Mouse (Mus musculus) neural tube, embryonic 13.5 days (tissue): ENCODE data around the gene Gm20403. TPM values are rescaled to one million over a fixed set of nuclear protein-coding genes. Genes with fewer than 3 reads are reported as not detected.
"Not testable (repeated sequence)": the region's sequence is repeated elsewhere in the genome, so short reads cannot be mapped to it uniquely, and the experiment has no call there.

Experiments used
- ATAC-seq: fragments of 200-750 bp; cut with Nextera tagmentation; 2 replicates; pipeline ENCODE4 v1.8.0; 2017; ENCODE audit warnings: low read depth, mild to moderate bottlenecking, moderate TSS enrichment, moderate library complexity
- H3K27ac ChIP-seq: fragments of 300-500 bp; sonication (generic); replicated peaks from 2 replicates; pipeline ENCODE4 v1.5.1; 2015; ENCODE audit warnings: moderate library complexity, mild to moderate bottlenecking, inconsistent platforms
- H3K27me3 ChIP-seq: fragments of 300-500 bp; sonication (generic); 2 replicates; pipeline ENCODE4 v1.6.1; 2015; ENCODE audit warnings: mild to moderate bottlenecking, inconsistent platforms
- H3K36me3 ChIP-seq: fragments of 300-500 bp; sonication (generic); 2 replicates; pipeline ENCODE4 v1.6.1; 2015; ENCODE audit warnings: mild to moderate bottlenecking, inconsistent platforms
- H3K4me1 ChIP-seq: fragments of 300-500 bp; sonication (generic); replicated peaks from 2 replicates; pipeline ENCODE4 v1.6.1; 2015; ENCODE audit warnings: inconsistent platforms
- H3K4me2 ChIP-seq: fragments of 300-500 bp; sonication (generic); 2 replicates; pipeline ENCODE4 v1.6.1; 2015; ENCODE audit warnings: inconsistent platforms, mild to moderate bottlenecking, moderate library complexity
- H3K4me3 ChIP-seq: fragments of 300-500 bp; sonication (generic); 2 replicates; pipeline ENCODE4 v1.5.1; 2015; ENCODE audit warnings: mild to moderate bottlenecking, inconsistent platforms
- H3K9ac ChIP-seq: fragments of 300-500 bp; sonication (generic); 2 replicates; pipeline ENCODE4 v1.6.1; 2015; ENCODE audit warnings: moderate library complexity, mild to moderate bottlenecking, inconsistent platforms
- H3K9me3 ChIP-seq: fragments of 300-500 bp; sonication (generic); 2 replicates; pipeline ENCODE4 v1.6.1; 2016; ENCODE audit warnings: inconsistent platforms
- WGBS: fragments of 180-500 bp; shearing (Covaris S2); methylation state at CpG from one replicate; pipeline ENCODE4 v1.1.7; 2015; 5-methylcytosine and 5-hydroxymethylcytosine counted together
- polyA plus RNA-seq: library from polyadenylated mRNA; unstranded; fragments of >200 nt; fragmentation: Nextera tagmentation; extraction: Ambion mirVana; gene quantifications from 2 replicates; pipeline ENCODE4 v1.2.1, GENCODE M21; 2015

Gene Gm20403
- polyA plus RNA-seq, 1 experiment from 2014 or later: not detected

DNA sequence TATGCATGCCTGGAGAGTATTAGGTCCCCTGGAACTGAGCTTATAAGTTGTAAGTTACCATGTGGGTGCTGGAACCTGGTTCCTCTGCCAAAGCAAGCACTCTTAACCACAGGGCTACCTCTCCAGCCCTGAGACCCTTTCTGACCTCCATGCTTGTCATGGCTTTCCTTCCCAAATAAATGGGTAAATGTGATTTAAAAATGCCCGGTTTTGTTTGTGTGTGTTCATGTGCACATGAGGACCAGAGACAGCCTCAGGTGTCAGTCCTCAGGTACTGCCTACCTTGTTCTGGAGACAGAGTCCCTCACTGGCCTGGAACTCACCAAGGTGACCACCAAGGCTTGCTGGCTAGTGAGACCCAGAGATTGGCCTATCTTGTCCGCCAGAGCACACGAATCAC, 18.1 kb upstream of the Gm20403 start:
- no peaks in the 10 kb centered on the region for H3K36me3 ChIP-seq
- WGBS: 90% methylated on average over 3 of the region's 3 CpGs

DNA sequence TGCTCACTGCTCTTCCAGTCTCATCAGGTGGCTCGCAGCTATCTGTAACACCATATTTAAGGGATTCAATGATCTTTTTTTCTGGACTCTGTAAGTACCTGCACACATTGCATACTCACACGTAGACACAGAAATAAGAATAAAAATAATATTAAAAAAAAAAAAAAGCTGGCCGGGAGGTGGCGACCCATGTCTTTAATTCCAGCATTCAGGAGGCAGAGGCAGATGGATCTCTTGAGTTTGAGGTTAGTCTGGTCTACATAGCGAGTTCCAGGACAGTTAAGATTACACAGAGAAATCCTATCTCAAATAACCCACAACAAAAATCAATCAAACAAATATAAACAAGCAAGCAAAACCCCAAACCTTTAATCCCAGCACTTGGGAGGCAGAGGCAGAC, 17.5 kb upstream of the Gm20403 start:
- WGBS: 90% methylated on average over 5 of the region's 5 CpGs
- H3K36me3 ChIP-seq: no peaks in the 10 kb centered on the region
- H3K9ac ChIP-seq: no peak overlapping the region
- no peak overlapping the region for H3K27ac ChIP-seq
- H3K4me2 ChIP-seq: no peak overlapping the region
- H3K9me3 ChIP-seq: no peaks in the 10 kb centered on the region
- no peaks in the 10 kb centered on the region for H3K27me3 ChIP-seq
- no peak overlapping the region for H3K4me3 ChIP-seq
- ATAC-seq: no peak
- no peaks in the 10 kb centered on the region for H3K4me1 ChIP-seq

More for the DNA sequence above, 18.1 kb upstream of the Gm20403 start:
- Histone ChIP-seq H3K4me3 (no peak overlapping the region), H3K4me1 (no peaks in the 10 kb centered on the region), H3K4me2 (no peak overlapping the region), H3K9ac (no peak overlapping the region), H3K9me3 (no peaks in the 10 kb centered on the region), H3K27me3 (no peaks in the 10 kb centered on the region), H3K27ac (no peak overlapping the region)
- ATAC-seq: no peak

DNA sequence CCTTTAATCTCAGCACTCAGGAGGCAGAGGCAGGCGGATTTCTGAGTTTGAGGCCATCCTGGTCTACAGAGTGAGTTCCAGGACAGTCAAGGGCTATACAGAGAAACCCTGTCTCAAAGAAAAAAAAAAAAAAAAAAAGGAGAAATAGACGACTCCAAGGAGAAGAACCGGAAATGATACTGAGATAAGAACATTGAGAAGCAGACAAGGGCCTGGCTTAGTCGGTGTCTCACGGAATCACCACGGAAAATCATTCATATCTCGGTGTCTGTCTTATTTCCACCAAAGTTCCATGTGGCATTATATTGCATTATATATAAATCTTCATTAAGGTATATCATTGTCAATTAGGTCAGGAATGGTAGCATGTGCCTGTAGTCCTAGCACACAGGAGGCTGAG, 16.2 kb upstream of the Gm20403 start:
- H3K36me3 ChIP-seq, H3K4me2 ChIP-seq, H3K4me1 ChIP-seq, H3K9me3 ChIP-seq, H3K27ac ChIP-seq, ATAC-seq, H3K4me3 ChIP-seq, H3K27me3 ChIP-seq, H3K9ac ChIP-seq: not testable (repeated sequence)
- 96% methylated on average over 7 of the region's 7 CpGs for WGBS

DNA sequence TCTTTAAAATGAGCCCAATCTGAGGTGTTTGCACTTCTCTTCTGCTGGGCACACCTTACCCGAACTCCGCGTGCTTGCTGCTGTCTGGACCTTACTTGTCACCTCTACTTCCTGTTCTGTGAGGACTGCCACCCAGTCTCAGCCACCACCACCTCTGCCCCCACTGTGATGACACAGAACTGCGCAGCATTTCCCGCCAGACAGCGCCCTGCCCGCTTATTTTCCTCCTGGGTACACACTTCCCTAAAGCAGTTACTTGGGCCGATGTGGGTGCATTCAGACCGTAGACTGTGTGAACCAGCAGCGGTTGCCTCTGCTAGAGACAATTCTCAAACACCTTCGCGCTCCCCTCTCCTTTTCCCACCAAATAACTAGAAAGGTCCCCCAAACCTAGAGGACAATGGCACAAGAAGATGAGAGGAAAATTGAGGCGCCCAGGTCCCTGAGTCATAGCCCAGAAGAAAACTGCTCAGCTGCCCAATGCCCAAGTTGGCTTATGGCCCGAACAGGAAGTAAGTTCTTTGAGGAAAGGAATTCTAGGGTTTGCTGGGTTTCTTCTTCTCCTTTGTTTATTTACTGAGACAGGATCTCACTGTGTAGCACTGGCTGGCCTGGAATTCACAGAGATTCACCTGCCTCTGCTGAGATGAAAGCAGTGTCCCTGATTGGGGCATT, 12.8 kb upstream of the Gm20403 start:
- Histone ChIP-seq H3K4me3 (no peak overlapping the region), H3K9me3 (no peaks in the 10 kb centered on the region), H3K27ac (no peak overlapping the region), H3K4me1 (no peaks in the 10 kb centered on the region), H3K27me3 (no peaks in the 10 kb centered on the region), H3K9ac (no peak overlapping the region), H3K4me2 (no peak overlapping the region), H3K36me3 (no peaks in the 10 kb centered on the region)
- 86% methylated on average over 14 of the region's 14 CpGs for WGBS
- no peak for ATAC-seq

DNA sequence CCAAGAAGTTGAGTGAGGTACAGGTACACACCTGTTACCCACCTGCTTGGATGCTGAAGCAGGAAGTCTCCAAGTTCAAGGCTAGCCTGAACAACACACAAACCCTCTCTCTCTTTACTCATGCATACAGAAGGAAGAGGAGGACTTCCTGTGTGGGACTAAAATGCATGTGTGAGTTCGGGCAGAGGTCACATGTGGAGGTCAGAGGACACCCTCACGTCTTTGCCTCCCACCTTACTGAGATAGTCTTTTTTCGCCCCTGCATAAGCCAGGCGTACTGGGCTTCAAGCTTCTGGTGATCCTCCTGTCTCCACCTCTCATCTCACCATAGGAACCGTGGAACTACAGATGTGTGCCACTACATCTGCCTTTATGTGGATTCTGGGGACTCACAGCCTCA, 12.1 kb upstream of the Gm20403 start:
- Histone ChIP-seq H3K4me2 (no peak overlapping the region), H3K4me3 (no peak overlapping the region), H3K9me3 (no peaks in the 10 kb centered on the region), H3K9ac (no peak overlapping the region), H3K27ac (no peak overlapping the region), H3K27me3 (no peaks in the 10 kb centered on the region), H3K4me1 (no peaks in the 10 kb centered on the region), H3K36me3 (no peaks in the 10 kb centered on the region)
- 83% methylated on average over 5 of the region's 5 CpGs for WGBS
- no peak for ATAC-seq

DNA sequence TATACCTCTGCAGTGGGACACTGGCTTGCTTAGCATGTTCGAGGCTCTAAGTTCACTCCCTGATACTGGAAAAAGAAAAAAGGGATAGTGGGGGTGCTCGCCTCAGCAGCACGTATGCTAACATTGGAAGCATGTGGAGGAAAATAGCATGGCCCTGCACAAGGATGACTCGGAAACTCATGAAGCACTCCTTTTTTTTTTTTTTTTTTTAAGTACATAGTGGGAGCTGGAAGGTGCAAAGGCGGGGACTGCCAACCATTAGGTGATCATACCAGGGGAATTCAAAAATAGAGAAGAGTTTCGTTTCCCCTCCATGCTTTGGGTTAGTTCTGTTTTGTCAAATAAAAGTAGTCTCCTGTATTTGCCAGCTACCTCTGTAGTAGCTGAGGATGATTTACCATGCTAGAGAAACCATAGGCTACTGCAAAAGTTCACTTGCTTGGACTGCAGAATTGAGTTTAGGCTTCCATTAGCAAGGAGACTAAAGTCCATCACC, 10.7 kb upstream of the Gm20403 start:
- H3K27ac ChIP-seq: no peak overlapping the region
- H3K9ac ChIP-seq: no peak overlapping the region
- H3K27me3 ChIP-seq: no peaks in the 10 kb centered on the region
- no peaks in the 10 kb centered on the region for H3K4me1 ChIP-seq
- WGBS: 90% methylated on average over 6 of the region's 6 CpGs
- no peak for ATAC-seq
- H3K36me3 ChIP-seq: no peaks in the 10 kb centered on the region
- no peaks in the 10 kb centered on the region for H3K9me3 ChIP-seq
- H3K4me3 ChIP-seq: no peak overlapping the region
- no peak overlapping the region for H3K4me2 ChIP-seq

DNA sequence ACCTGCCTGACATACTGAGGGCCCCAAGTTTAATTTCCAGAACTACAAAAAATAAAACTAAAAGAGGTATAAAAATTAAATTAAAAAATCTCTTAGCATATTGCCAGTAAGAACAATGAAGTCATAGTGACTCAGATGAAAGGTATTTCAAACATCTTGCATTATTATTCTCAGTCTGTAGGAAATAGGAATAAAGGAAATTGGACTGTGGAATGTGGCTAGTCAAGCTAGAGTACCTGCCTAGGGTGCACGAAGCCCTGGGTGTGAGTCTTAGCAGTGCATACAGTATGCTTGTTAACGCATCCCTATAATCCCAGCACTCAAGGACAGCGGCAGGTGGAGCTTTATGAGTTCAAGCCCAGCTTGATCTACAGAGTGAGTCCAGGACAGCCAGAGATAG, 9.6 kb upstream of the Gm20403 start:
- Histone ChIP-seq H3K36me3 (no peaks in the 10 kb centered on the region), H3K27me3 (no peaks in the 10 kb centered on the region), H3K9ac (no peak overlapping the region), H3K27ac (no peak overlapping the region), H3K4me2 (no peak overlapping the region), H3K4me3 (no peak overlapping the region), H3K4me1 (no peaks in the 10 kb centered on the region), H3K9me3 (no peaks in the 10 kb centered on the region)
- WGBS: 81% methylated on average over 3 of the region's 3 CpGs
- no peak for ATAC-seq

DNA sequence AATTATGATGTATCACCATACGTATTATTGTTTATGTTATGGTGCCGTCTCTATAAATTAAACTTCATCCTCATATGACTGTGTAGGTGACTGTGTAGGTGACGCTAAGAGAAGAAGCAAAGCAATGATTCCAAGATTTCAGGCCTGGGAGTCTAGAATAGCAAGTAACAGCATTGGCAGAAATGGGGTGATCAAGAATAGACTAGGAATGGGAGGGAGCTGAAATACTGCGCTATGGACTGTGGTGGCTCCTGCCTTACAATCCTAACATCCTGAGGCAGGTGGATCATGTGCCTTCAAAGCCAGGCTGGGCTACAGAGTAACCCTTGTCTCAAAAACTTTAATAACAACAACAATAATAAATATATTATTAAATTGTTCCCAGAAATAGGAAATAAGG, 8.1 kb upstream of the Gm20403 start:
- Histone ChIP-seq H3K9me3 (no peaks in the 10 kb centered on the region), H3K27me3 (no peaks in the 10 kb centered on the region), H3K4me1 (no peaks in the 10 kb centered on the region), H3K4me2 (no peak overlapping the region), H3K4me3 (no peak overlapping the region), H3K9ac (no peak overlapping the region), H3K27ac (no peak overlapping the region), H3K36me3 (no peaks in the 10 kb centered on the region)
- 91% methylated on average over 4 of the region's 4 CpGs for WGBS
- no peak for ATAC-seq

DNA sequence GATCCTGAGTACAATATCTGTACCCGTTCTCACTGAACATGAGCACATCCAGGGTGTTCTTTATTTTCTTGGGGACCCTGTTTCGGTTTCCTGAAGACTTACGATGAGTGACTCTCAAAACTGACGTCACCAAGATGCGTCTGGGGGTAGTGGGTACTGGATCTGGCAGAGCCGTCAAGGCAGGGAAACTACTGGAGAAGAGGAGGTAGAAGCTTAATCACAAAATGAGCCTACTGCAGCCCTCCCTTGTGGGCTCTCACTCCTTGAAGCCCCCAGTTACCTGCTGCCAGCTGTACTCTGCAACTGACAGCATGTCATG, 7.7 kb upstream of the Gm20403 start:
- Histone ChIP-seq H3K9me3 (no peaks in the 10 kb centered on the region), H3K27me3 (no peaks in the 10 kb centered on the region), H3K4me2 (no peak overlapping the region), H3K27ac (no peak overlapping the region), H3K4me1 (no peaks in the 10 kb centered on the region), H3K36me3 (no peaks in the 10 kb centered on the region), H3K9ac (no peak overlapping the region), H3K4me3 (no peak overlapping the region)
- 76% methylated on average over 6 of the region's 6 CpGs for WGBS
- ATAC-seq: no peak

DNA sequence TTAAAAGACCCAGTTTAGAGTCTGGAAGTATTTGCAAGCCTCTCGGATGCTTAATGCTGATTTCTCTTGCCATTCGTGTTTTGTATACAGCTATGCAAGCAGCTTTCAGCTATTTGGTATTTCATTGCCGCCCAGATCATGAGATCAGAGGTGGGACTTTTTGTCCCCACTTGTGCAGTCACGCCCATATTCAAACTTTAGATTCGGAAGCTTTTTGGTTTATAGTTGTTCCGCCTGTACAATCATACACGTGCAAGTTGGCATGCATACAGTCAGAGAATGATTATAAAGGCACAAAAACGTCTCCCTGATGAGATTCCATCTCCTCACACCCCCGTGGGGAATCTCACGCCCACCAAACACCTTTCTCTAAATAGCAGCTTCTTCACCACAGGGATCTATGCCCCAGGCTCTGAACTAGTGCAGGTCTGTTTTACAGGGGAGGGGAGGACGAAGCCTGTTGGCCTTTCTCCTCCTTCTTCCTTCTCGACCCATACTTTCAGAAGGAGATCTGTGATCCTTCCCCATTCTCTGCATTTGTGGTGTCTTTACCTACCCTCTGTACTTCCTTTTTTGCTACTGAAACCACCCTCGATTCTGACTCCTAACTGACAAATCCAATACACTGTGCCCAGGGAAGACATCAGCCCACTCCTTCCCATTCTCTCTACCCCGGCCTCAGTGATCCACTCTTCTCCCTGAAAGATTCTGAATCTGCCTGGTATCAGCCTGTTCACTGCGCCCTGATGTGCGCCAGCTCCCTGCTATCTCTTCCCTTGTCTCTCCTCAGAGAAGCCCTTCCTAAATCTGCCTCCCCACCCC, 7.1 kb upstream of the Gm20403 start:
- Histone ChIP-seq H3K27me3 (no peaks in the 10 kb centered on the region), H3K9ac (no peak overlapping the region), H3K9me3 (no peaks in the 10 kb centered on the region), H3K36me3 (no peaks in the 10 kb centered on the region), H3K4me3 (no peak overlapping the region), H3K4me2 (no peak overlapping the region), H3K27ac (no peak overlapping the region), H3K4me1 (no peaks in the 10 kb centered on the region)
- WGBS: 67% methylated on average over 16 of the region's 16 CpGs
- no peak for ATAC-seq

DNA sequence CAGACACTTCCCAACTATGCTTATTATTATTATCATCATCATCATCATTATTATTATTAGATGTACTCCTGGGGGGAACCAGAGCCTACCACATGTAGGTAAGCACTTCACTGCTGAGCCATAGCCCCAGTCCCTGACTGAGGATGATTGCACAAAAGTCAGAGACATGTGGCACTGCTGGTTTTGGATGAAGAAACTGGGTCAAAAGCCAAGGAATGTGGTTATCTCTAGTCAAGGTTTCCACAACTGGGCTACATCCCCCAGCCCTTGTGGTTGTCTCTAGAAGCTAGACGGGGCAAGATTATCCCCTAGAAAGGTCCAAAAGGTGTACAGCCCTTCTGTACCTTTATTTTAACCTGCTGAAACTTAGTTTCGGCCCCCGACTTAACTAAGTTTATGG, 6.5 kb upstream of the Gm20403 start:
- no peak overlapping the region for H3K9ac ChIP-seq
- no peak overlapping the region for H3K4me2 ChIP-seq
- no peaks in the 10 kb centered on the region for H3K27me3 ChIP-seq
- H3K4me1 ChIP-seq: no peaks in the 10 kb centered on the region
- H3K36me3 ChIP-seq: no peaks in the 10 kb centered on the region
- no peak for ATAC-seq
- H3K9me3 ChIP-seq: no peaks in the 10 kb centered on the region
- H3K27ac ChIP-seq: no peak overlapping the region
- H3K4me3 ChIP-seq: no peak overlapping the region
- 74% methylated on average over 3 of the region's 3 CpGs for WGBS

DNA sequence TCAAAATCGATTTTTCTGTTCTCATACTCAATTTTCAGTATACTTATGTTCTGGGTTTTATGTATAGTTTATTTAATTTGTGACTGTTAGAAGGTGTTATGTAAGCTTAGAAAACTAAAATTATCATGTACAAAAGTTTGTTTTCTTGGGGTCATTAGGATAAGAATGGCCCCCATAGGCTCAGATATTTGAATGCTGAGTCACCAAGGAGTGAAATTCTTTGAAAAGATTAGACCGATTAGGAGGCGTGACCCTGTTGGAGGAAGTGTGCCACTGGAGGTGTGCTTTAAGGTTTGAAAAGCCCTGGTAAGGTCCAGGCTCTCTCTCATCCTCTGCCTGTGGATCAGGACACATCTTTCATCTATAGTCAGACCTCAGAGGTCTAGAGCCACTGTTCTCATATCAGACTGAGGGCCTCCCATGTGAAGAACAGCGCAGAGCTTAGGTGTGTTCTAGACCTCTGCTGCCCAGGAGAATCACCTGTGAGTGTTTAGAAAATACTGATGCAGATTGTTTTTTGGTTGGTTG, 2.1 kb upstream of the Gm20403 start:
- no peak for ATAC-seq
- 84% methylated on average over 4 of the region's 4 CpGs for WGBS
- Histone ChIP-seq H3K9ac (no peak overlapping the region), H3K27me3 (no peaks in the 10 kb centered on the region; the same call in 1 of the 2 replicates), H3K9me3 (no peaks in the 10 kb centered on the region), H3K4me2 (no peak overlapping the region), H3K4me3 (no peak overlapping the region), H3K27ac (no peak overlapping the region), H3K4me1 (peaks cover 9% of the 10 kb centered on the region), H3K36me3 (no peaks in the 10 kb centered on the region)
